Mouse (Mus musculus) kidney, adult 11 months (tissue): ENCODE measurements at regions not wholly inside any gene's neighbourhood (a gene's known extent, or its start where the extent isn't known, plus 50 kb on each side); places are given as distances from the start of the nearest gene placed in this dataset.

Source experiments
- DNase-seq: peaks from one replicate; pipeline ENCODE4 v3.0.0; 2022

- DNase-seq = no peak
Observed at GRCm38 (mm10) chr5:119069765-119070333, 509.4 kb downstream of the Med13l start.

GRCm38 (mm10) chr5:119072712-119073111 is 512.2 kb downstream of the Med13l start:
- no peak for DNase-seq

- DNase-seq = no peak
Observed at GRCm38 (mm10) chr5:119080747-119081146, 520.3 kb downstream of the Med13l start.

GRCm38 (mm10) chr5:119082895-119083294 is 522.4 kb downstream of the Med13l start:
- no peak for DNase-seq

GRCm38 (mm10) chr5:119097576-119098193 is 537.2 kb downstream of the Med13l start:
- DNase-seq = no peak

- no peak for DNase-seq
Observed at GRCm38 (mm10) chr5:119099817-119100216, 539.3 kb downstream of the Med13l start.

GRCm38 (mm10) chr5:119103503-119103902 is 543.0 kb downstream of the Med13l start:
- DNase-seq = no peak

- no peak for DNase-seq
Observed at GRCm38 (mm10) chr5:119107898-119108297, 547.4 kb downstream of the Med13l start.

GRCm38 (mm10) chr5:119109501-119109900 is 549.0 kb downstream of the Med13l start:
- DNase-seq = no peak

- no peak for DNase-seq
Observed at GRCm38 (mm10) chr5:119114074-119114473, 553.6 kb downstream of the Med13l start.

- DNase-seq = no peak
Observed at GRCm38 (mm10) chr5:119125745-119126144, 544.7 kb upstream of the Tbx3 start.

- DNase-seq = no peak
Observed at GRCm38 (mm10) chr5:119130176-119130575, 540.3 kb upstream of the Tbx3 start.

GRCm38 (mm10) chr5:119131461-119131860 is 539.0 kb upstream of the Tbx3 start:
- no peak for DNase-seq

- DNase-seq = no peak
Observed at GRCm38 (mm10) chr5:119133378-119133777, 537.1 kb upstream of the Tbx3 start.

- no peak for DNase-seq
Observed at GRCm38 (mm10) chr5:119136916-119137315, 533.6 kb upstream of the Tbx3 start.

GRCm38 (mm10) chr5:119137409-119137808 is 533.1 kb upstream of the Tbx3 start:
- DNase-seq = no peak

- no peak for DNase-seq
Observed at GRCm38 (mm10) chr5:119137821-119138221, 532.6 kb upstream of the Tbx3 start.

GRCm38 (mm10) chr5:119138293-119138692 is 532.2 kb upstream of the Tbx3 start:
- DNase-seq = no peak

- DNase-seq = no peak
Observed at GRCm38 (mm10) chr5:119139336-119139735, 531.1 kb upstream of the Tbx3 start.

GRCm38 (mm10) chr5:119139816-119140215 is 530.7 kb upstream of the Tbx3 start:
- DNase-seq = no peak

GRCm38 (mm10) chr5:119143411-119143810 is 527.1 kb upstream of the Tbx3 start:
- DNase-seq = no peak

- no peak for DNase-seq
Observed at GRCm38 (mm10) chr5:119149389-119150185, 520.9 kb upstream of the Tbx3 start.

- DNase-seq = no peak
Observed at GRCm38 (mm10) chr5:119153086-119153485, 517.4 kb upstream of the Tbx3 start.

- DNase-seq = no peak
Observed at GRCm38 (mm10) chr5:119156638-119157037, 513.8 kb upstream of the Tbx3 start.
